Mouse (Mus musculus): Measurements from ENCODE around the gene Cuta. TPM values are rescaled to one million over a fixed set of nuclear protein-coding genes. Genes with fewer than 3 reads are reported as not detected.
"Not testable (repeated sequence)": the region's sequence is repeated elsewhere in the genome, so short reads cannot be mapped to it uniquely, and the experiment has no call there.

The Cuta gene
- polyA plus RNA-seq (2015; fragmentation: Nextera tagmentation; extraction: Ambion mirVana): 141 and 147 TPM in 2 replicates

GRCm38 (mm10) chr17:26939178-26939972 is at the start of gene Cuta:
Gene Cuta, minus strand, starts transcription at chr17:26939569.
- WGBS: under 1% methylated on average over 69 of the region's 70 CpGs
- peak; percentile 92 for ATAC-seq (ENCODE audit: low read depth)
- Histone ChIP-seq H3K36me3 (peaks cover 31% of the 10 kb centered on the region), H3K27me3 (no peaks in the 10 kb centered on the region), H3K4me1 (replicated peaks) (peaks cover 62% of the 10 kb centered on the region), H3K27ac (replicated peaks) (peak within 1 kb of the TSS; percentile 97), H3K9ac (peak within 1 kb of the TSS; percentile 78), H3K4me2 (peak within 1 kb of the TSS; percentile 83), H3K9me3 (no peaks in the 10 kb centered on the region), H3K4me3 (peak within 1 kb of the TSS; percentile 66)

GRCm38 (mm10) chr17:26985503-26986179 is 46.3 kb upstream of the Cuta start:
- H3K4me1 ChIP-seq (replicated peaks): no peaks in the 10 kb centered on the region
- ATAC-seq (ENCODE audit: low read depth): no peak
- no peaks in the 10 kb centered on the region for H3K27me3 ChIP-seq
- no peak overlapping the region for H3K4me2 ChIP-seq
- no peak overlapping the region for H3K9ac ChIP-seq
- H3K4me3 ChIP-seq: no peak overlapping the region
- H3K36me3 ChIP-seq: peaks cover 17% of the 10 kb centered on the region; the same call in 1 of the 2 replicates
- 79% methylated on average over 10 of the region's 10 CpGs for WGBS
- no peaks in the 10 kb centered on the region for H3K9me3 ChIP-seq
- no peak overlapping the region for H3K27ac ChIP-seq (replicated peaks)

- Histone ChIP-seq H3K27ac (replicated peaks) (no peak overlapping the region), H3K4me3 (no peak overlapping the region), H3K4me1 (replicated peaks) (no peaks in the 10 kb centered on the region; the same call in 1 of the 2 replicates), H3K9me3 (no peaks in the 10 kb centered on the region), H3K36me3 (peaks cover 35% of the 10 kb centered on the region), H3K27me3 (no peaks in the 10 kb centered on the region), H3K9ac (no peak overlapping the region), H3K4me2 (no peak overlapping the region)
- ATAC-seq (ENCODE audit: low read depth): no peak
- WGBS: 93% methylated on average over 4 of the region's 4 CpGs
Measured at GRCm38 (mm10) chr17:26983382-26983781, 44.0 kb upstream of the Cuta start.

DNA sequence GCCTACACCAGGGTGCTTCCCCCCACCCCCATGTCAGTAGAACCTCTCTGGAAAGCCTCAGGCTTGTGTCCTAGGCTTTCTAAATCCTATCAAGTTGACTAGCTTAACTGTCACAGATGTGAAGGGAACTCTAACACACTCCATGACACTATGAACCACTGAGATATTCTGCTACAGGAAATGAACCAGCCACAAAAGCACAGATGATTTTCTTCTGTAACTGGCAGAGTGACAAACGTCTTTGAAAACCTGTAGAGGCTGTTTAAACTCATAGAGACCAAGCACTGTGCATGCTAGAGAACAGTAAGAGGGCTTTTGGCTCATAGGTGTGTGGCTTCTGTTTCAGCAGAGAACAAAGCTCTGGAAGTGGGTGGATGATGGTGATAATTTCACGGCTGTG is 41.7 kb upstream of the Cuta start:
- ATAC-seq (ENCODE audit: low read depth): no peak
- H3K4me2 ChIP-seq: no peak overlapping the region
- H3K4me1 ChIP-seq (replicated peaks): peaks cover 12% of the 10 kb centered on the region
- peaks cover 48% of the 10 kb centered on the region for H3K36me3 ChIP-seq
- H3K9ac ChIP-seq: no peak overlapping the region
- WGBS: 73% methylated on average over 2 of the region's 2 CpGs
- no peaks in the 10 kb centered on the region for H3K9me3 ChIP-seq
- no peaks in the 10 kb centered on the region for H3K27me3 ChIP-seq
- H3K27ac ChIP-seq (replicated peaks): no peak overlapping the region
- no peak overlapping the region for H3K4me3 ChIP-seq

DNA sequence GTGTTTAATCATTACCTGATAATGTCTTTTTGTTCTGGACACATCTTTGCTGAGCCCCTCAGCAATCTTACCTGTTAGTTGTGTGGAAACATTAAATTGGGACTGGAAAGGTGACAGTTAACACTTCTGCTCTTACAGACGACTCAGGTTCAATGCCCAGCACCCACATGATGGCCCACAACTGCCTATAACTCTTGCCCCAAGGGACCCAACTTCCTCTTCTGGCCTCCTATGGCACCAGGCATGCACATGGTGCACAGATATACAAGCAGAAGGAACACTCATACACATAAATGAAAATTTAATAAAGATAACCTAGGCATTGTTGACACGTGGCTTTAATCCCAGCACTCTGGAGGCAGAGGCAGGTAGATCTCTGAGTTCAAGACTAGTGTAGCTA is 40.1 kb upstream of the Cuta start:
- Histone ChIP-seq H3K4me1 (replicated peaks) (peaks cover 29% of the 10 kb centered on the region), H3K9ac (no peak overlapping the region), H3K9me3 (no peaks in the 10 kb centered on the region), H3K4me3 (no peak overlapping the region), H3K4me2 (no peak overlapping the region), H3K27me3 (no peaks in the 10 kb centered on the region), H3K36me3 (peaks cover 63% of the 10 kb centered on the region), H3K27ac (replicated peaks) (no peak overlapping the region)
- 81% methylated on average over 2 of the region's 2 CpGs for WGBS
- no peak for ATAC-seq (ENCODE audit: low read depth)

GRCm38 (mm10) chr17:26977354-26977753 is 38.0 kb upstream of the Cuta start:
- not testable (repeated sequence) for H3K9me3 ChIP-seq; H3K27ac ChIP-seq (replicated peaks); H3K9ac ChIP-seq; H3K27me3 ChIP-seq; H3K4me2 ChIP-seq; ATAC-seq (ENCODE audit: low read depth); H3K4me3 ChIP-seq
- 92% methylated on average over 6 of the region's 6 CpGs for WGBS
- Histone ChIP-seq H3K36me3 (peaks cover 66% of the 10 kb centered on the region), H3K4me1 (replicated peaks) (peaks cover 41% of the 10 kb centered on the region)

DNA sequence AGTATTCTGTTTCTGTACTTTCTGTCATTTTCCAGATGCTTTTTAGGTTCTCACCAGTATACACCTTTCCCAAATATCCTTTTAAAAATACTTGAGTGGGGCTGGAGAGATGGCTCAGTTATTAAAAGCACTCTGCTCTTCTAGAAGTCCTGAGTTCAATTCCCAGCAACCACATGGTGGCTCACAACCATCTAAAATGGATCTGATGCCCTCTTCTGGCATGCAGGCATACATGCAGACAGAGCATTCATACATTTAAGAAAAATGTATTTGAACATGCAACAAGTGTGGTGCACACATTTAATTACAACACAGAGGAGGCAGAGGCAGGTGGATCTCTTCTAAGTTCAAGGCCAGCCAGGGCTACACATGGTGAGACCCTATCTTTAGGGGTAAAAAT is 36.0 kb upstream of the Cuta start:
- peaks cover 54% of the 10 kb centered on the region for H3K4me1 ChIP-seq (replicated peaks)
- H3K36me3 ChIP-seq: peaks cover 66% of the 10 kb centered on the region
- no peak for ATAC-seq (ENCODE audit: low read depth)
- no peak overlapping the region for H3K27ac ChIP-seq (replicated peaks)
- no peaks in the 10 kb centered on the region for H3K9me3 ChIP-seq
- H3K9ac ChIP-seq: no peak overlapping the region
- H3K4me2 ChIP-seq: no peak overlapping the region
- H3K27me3 ChIP-seq: no peaks in the 10 kb centered on the region
- H3K4me3 ChIP-seq: no peak overlapping the region

- no peak for ATAC-seq (ENCODE audit: low read depth)
- peaks cover 54% of the 10 kb centered on the region for H3K4me1 ChIP-seq (replicated peaks)
- H3K9me3 ChIP-seq: no peaks in the 10 kb centered on the region
- H3K4me2 ChIP-seq: peak overlapping the region; percentile 83
- peaks cover 62% of the 10 kb centered on the region for H3K36me3 ChIP-seq
- no peak overlapping the region for H3K27ac ChIP-seq (replicated peaks)
- peak overlapping the region; percentile 81; the same call in 1 of the 2 replicates for H3K4me3 ChIP-seq
- WGBS: 94% methylated on average over 15 of the region's 15 CpGs
- peak overlapping the region; percentile 77; the same call in 1 of the 2 replicates for H3K9ac ChIP-seq
- no peaks in the 10 kb centered on the region for H3K27me3 ChIP-seq
Measured at GRCm38 (mm10) chr17:26974547-26974946, 35.2 kb upstream of the Cuta start.

- WGBS: under 1% methylated on average over 75 of the region's 75 CpGs
- H3K27me3 ChIP-seq: no peaks in the 10 kb centered on the region
- ATAC-seq (ENCODE audit: low read depth): peak; percentile 99
- H3K4me3 ChIP-seq: peak within 1 kb of the TSS; percentile 81
- H3K36me3 ChIP-seq: peaks cover 62% of the 10 kb centered on the region
- H3K9ac ChIP-seq: peak within 1 kb of the TSS; percentile 83
- no peaks in the 10 kb centered on the region for H3K9me3 ChIP-seq
- H3K27ac ChIP-seq (replicated peaks): peak within 1 kb of the TSS; percentile 85
- peak within 1 kb of the TSS; percentile 83 for H3K4me2 ChIP-seq
- H3K4me1 ChIP-seq (replicated peaks): peaks cover 54% of the 10 kb centered on the region
Measured at GRCm38 (mm10) chr17:26972703-26973574, 33.6 kb upstream of the Cuta start, which contains the start of gene Zbtb9. Gene Zbtb9, plus strand, starts transcription at chr17:26973167.

- no peaks in the 10 kb centered on the region for H3K27me3 ChIP-seq
- H3K9me3 ChIP-seq: no peaks in the 10 kb centered on the region
- peaks cover 63% of the 10 kb centered on the region for H3K36me3 ChIP-seq
- 7% methylated on average over 3 of the region's 3 CpGs for WGBS
- peak overlapping the region; percentile 85 for H3K27ac ChIP-seq (replicated peaks)
- H3K4me2 ChIP-seq: peak overlapping the region; percentile 81
- H3K4me1 ChIP-seq (replicated peaks): peaks cover 53% of the 10 kb centered on the region
- H3K9ac ChIP-seq: peak overlapping the region; percentile 83
- no peak for ATAC-seq (ENCODE audit: low read depth)
- peak overlapping the region; percentile 81 for H3K4me3 ChIP-seq
Measured at GRCm38 (mm10) chr17:26972107-26972506, 32.7 kb upstream of the Cuta start.

DNA sequence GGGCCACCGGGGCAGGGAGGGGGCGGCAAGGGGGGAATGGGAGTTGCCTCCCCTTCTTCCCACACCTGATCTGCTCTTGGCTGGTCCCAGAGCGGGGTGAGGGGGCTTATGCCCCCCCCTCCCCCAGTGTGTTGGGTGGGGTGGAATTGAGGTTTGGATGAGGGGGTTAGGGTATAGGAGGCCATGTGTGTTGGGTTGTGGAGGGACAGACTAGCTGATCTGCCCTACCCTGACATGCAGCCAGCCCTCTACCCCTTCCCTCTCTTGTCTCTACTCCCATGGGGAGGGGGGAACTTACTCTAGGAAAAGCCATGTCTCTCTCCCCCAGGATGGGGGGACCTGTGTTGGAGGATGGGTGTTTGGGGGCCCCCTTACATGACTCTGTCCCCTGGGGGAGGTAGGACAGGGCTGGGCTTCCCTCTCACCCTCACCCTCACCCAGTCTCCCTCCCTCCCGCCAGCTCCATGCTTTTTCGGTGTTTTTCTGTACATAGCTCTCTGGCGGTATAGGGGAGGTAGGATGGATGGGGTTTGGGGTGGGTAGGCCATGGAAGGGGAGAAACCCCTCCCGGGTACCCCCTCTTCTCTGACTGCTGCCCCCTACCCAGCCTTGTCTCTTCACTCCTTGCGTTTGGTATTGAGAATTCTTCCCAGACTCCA is 32.0 kb upstream of the Cuta start:
- H3K4me3 ChIP-seq: peak overlapping the region; percentile 81
- peak overlapping the region; percentile 83; the same call in 1 of the 2 replicates for H3K9ac ChIP-seq
- H3K27ac ChIP-seq (replicated peaks): no peak overlapping the region
- WGBS: 64% methylated on average over 8 of the region's 8 CpGs
- peak overlapping the region; percentile 81 for H3K4me2 ChIP-seq
- peaks cover 63% of the 10 kb centered on the region for H3K36me3 ChIP-seq
- H3K27me3 ChIP-seq: no peaks in the 10 kb centered on the region
- H3K4me1 ChIP-seq (replicated peaks): peaks cover 45% of the 10 kb centered on the region
- H3K9me3 ChIP-seq: no peaks in the 10 kb centered on the region
- ATAC-seq (ENCODE audit: low read depth): no peak
